ENCODE assay signal across 1 mouse cellular context in the genomic region with DNA sequence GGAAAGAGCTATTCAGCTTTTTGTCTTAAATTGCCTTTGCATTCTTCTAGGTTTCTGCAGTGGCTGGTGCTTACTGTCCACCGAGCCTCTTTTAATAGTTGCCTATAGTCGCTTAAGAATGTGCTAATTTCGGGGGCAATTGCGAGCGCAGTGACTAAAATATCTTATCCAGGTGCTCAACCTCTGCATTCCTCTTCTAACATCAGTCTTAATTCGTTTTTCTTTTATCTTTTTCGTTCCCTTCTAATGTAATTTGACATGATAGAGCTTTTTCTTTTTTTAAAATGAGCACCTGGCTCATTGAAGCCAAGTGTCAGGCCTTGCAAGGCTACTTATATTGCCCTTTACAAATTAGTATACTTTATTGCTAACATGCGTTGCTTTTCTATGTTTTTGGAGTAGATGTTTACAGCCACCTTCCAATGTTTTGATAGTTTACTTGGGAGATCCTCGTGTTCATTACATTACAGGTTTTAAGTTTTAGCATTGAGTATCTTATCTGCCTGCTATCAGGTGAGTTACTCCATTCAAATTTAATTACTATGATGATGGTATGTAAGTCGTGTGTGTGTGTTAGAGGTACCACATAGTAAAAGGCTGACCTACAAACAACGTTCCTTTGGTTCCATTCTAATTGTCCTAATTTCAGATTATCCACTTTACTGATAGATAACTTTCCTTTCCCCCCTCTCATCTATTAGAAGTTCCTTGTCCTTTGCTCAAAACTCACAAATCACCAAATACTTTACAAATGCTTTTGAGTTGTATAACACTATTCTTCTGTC.
TF ChIP-seq lines count a peak whose summit lies in the region.

No protein-coding gene starts in this region.

TF ChIP-seq in MEL, 35 proteins besides CTCF, POLR2A, EP300 and RAD21:
- TF ChIP-seq CHD2 (IDR thresholded peaks at IDR 0.05; ENCODE audit: low read length): no peak
- TF ChIP-seq MXI1 (IDR thresholded peaks at IDR 0.05; ENCODE audit: low read depth, low read length): no peak
- peak; percentile 72; the same call in 1 of the 2 replicates for TF ChIP-seq POLR2AphosphoS5 (IDR thresholded peaks at IDR 0.05; ENCODE audit: borderline replicate concordance, low read depth, low read length)
- no peak for TF ChIP-seq NRF1 (IDR thresholded peaks at IDR 0.05; ENCODE audit: insufficient read depth, low read depth, low read length, poor library complexity, severe bottlenecking)
TF ChIP-seq in MEL: peak in this region for 1.
